Mouse (Mus musculus) ovary, adult 18-20 months (tissue): ENCODE measurements around the gene Dlx6.

Experiments used
- DNase-seq: peaks from one replicate; pipeline ENCODE4 v3.0.0; 2022; ENCODE audit warnings: low spot score, mixed read lengths

Gene Dlx6

DNA sequence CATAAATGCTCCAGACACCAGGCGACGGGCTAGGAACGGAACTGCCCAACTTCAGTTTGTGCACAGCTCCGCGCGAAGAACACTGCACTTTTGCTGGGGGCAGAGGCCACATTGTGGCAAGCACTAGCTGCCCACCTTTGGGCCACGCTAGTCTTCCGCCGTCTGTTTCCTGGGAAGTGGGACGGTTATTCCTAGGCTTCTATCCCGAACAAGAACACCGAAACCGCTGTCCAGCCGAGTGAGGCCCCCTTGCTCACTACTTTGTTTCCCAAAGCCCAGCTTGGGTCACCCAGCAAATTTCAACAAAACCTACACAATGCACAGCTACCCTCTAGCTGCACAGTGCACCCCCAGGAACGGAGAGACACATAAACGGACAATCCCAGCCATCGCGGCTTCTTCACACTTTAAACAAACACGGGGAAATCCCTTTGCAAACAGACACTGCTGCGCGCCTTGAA is 3.2 kb upstream of the Dlx6 start:
- DNase-seq = no peak

DNA sequence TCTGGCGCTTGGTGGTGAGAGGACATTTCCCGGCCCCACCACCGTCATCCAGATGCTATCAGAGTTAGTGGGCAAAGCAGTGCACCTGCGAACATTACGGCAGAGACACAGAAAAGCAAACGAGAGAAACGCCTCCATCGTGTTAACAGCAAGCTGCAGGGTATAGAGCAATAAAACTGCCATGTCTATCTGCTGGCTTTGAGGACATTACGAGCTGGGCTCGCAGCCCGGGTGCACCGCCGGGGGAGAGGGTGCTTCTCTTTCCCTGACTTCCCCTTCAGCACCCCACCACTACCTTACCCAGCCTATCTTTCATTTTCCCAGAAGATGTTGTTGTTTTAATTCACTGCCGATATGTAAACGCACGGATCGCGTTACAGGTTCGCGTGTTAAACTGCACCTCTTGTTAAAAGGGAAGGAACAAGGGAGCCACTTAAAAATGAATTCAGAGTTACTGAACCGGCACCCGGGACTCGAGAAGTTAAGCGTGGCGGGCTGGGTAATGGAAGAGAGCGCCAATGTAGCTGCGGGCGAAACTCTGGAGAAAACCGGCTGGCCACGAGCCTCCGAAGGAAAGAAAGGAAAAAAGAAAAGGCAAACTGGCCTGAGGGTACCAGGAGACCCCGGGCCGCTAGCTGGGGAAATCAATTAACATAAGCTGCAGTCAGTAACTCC is 2.6 kb upstream of the Dlx6 start:
- DNase-seq = no peak

DNA sequence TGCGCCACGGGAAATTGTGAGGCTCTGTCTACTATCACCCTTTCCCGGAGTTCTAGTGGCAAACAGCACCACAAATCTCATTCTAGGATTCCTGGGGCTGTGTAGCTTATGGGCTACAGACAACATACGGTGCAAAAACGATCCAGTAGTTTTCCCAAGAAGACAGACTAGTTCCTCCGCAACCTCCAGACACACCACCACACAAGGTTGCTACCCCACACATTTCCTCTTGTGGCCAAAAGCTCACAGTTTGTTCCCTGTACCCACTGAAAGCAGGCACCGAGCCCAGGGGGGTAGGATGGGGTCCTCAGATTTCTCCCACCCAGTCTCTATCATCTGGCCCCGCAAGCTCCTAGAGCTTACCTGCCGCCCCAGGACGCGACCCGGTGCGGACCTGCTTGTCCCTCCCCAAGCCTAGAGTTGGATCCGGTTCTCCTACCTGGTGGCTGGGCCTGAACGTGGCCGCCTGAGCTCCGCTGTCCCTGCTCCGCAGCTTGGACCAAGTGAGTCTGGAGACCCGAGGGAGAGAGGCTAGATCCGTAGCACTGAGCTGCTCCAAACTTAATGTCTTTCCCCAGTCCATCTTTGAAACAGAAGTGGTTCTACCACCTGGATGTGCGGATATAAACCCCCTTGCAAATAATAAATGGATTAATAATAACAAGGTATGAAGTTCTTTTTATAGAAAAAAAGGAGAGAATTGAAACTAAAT is 1.9 kb upstream of the Dlx6 start:
- no peak for DNase-seq

DNA sequence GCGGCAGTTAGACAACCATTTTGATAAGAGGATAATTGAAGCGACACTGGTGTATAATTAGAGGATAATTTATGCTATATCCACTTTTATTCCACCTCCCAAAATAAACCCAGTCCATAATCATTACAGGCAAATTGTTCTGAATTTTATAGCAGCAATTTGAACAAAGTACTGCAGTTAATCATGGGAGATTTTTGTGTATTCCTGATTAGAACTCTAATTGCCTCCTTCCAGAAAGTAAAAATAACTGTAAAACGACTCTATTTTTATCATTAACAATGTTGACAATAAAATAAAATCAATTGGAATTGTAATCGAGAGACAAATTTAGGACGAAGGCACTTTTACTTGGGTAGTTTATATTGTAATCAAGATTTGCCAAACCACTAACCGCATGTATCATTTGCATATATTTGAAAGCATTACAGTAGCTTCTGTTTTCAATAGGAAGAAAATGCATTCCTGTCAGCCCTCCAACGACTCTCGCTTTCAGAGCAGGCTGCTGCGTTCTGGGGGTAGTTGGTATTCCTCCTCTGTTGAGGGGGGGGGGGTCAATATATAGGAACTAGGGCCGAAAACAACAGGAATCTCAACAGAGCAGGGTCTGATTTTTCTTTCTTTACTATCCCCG is 1.2 kb upstream of the Dlx6 start:
- DNase-seq = no peak

- no peak for DNase-seq
Measured at GRCm38 (mm10) chr6:6862611-6863010, 523 bp upstream of the Dlx6 start.

DNA sequence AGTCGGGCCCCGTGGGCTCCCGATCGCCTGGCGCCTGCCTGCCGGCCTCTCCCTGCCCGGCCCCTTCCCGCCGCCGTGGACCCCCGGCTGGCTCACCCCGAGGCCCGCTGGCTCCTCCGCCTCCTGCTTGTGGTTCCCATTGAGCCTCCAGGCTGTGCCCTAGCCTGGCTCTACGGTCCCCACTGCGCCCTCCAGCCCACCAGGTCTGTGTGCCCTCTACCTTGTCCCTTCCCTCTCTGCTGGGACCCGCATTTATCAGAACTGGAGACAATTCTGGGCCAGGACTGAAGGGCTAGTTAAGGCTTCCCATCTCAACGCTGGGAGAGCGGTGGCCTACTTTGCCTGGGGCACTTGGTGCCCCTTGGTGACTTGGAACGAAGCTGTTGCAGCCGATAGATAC is 821 bp downstream of the Dlx6 start:
- no peak for DNase-seq

DNA sequence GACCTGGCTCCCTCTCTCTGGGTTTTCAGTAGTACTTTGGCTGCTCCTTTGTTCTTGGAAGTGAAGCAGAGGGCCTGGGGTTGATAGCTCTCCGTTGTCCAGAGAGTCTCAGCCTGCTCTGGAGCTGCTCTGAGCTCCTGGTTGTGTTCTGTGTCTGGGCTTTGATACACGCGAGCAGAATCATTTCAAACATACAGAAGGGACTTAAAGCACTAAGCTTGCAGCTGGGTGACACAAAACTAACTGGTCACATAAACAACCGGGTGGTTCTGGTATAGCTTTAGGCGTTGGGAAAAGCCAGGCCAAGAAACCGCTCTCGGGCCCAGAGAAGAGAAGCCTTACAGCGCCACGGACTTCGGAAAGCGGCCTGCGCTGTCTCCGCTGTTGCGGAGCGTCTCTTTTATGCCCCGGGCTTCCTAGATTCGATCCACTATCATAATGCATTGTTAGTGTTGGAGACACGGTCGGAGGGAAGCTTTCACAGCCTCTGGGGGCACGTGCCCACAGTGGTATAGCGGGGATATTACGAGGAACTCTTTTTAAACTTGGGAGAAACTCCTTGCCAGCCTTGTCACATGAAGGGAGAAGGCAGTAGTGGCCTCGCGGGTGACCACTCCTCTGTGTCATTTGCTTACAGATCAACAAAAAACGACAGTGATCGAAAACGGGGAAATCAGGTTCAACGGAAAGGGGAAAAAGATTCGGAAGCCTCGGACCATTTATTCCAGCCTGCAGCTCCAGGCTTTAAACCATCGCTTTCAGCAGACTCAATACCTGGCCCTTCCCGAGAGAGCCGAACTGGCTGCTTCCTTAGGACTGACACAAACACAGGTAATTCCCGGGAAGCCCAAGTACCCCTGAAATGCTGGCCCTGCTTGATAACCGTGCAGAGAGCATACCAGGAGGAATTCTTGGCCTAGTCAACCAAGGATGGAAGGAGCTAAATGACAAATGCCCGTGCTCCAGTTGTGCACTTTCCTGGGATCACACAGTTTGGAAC is 1.6 kb downstream of the Dlx6 start:
- no peak for DNase-seq

GRCm38 (mm10) chr6:6867031-6867430 is 3.9 kb downstream of the Dlx6 start:
- no peak for DNase-seq

DNA sequence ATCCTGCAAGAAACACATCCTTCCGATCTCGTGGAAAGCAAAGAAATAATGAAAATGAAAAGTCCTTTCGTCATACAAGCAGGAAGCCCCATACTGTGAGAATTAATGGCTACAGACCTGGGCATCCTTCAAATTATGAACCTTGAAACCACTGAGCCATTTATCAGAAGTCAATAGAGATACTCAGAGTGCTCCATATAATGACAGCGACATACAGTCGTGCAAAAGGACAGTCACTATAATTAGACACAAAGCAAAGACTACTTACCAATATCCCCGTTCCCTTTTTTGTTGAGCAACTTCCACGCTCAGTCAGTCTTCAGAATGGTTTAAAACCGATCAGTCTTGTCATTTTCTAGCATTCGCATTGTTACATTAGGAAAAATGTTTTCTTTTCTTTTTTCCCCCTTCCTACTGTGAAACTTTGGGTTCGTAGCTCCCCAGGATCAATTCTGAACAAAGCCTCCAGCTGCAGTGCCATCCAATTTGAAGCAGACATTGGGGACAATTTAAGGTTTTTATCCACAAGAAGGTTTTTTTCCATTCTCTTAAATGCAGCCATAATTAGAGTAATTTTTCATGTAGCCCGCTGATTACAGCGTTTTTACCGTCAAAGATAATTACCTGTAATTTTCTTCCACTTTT is 6.0 kb downstream of the Dlx6 start:
- no peak for DNase-seq

GRCm38 (mm10) chr6:6869961-6870800 is 7.0 kb downstream of the Dlx6 start:
- DNase-seq = no peak

- DNase-seq = no peak
Measured at GRCm38 (mm10) chr6:6870876-6871420, 7.8 kb downstream of the Dlx6 start.

DNA sequence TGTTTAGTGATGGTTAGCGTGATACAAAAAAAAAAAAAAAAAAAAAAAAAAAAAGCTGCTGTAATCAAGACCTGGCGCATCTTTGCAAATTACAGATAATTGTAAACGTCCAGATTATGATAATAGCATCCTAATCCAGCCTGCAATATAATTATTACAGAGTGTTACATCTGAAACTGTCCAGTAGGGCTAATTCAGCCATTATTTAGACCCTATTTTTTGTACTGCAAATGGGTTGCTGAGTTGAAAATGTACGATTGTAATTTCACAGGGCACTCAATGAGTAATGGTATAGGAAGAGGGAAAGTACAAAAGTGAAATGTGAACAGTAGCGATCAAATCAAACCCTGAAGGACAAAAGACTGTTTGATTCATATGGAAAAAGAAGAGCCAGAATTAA is 8.6 kb downstream of the Dlx6 start:
- no peak for DNase-seq

DNA sequence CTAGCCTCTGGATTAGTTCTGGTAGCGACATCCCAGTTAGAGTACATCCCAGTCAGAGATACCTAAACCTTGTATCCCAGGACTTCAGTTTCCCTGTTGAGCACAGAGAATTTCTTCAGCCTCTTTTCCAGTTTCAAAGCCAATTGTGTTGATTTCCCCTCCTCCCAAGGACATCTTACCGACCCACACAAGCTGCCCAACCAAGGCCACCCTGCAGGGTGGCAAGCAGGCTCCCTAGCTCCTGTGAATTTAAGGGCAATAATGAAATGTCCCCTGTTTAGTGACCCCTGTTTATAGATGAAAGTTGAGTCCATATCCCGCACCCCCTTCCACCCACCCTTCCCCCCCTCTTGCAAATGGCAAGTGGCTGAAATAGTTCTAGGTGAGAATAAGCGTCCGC is 9.7 kb downstream of the Dlx6 start:
- DNase-seq = no peak

DNA sequence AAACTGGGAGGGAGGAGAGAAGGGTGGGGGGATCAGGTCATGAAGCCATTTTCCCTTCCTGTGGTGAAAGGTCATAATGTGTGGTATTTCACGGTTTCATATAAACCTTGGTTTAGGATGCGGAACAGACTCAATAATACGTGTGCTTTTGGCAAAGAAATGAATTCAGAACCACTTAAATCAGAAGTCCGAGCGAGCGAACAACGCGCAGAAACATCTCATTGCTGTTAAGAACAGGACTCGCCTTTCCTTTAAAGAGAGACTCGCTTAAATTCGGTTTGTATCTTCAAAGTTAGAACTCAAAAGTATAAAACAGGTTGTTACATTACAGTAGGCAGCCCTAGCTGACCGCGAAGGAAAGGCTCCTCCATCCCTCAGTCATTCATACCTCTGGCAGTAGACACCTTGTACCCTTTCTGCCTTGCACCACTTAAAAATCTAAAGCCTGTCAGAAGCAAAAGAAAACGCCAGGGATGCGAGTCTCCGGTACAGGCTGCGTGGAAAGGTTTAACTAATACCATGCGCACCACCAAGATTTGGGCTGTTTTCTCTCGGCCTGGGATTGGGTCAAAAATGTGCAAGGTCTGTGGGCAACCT is 10.4 kb downstream of the Dlx6 start:
- no peak for DNase-seq

- no peak for DNase-seq
Measured at GRCm38 (mm10) chr6:6874073-6874771, 11.1 kb downstream of the Dlx6 start.

GRCm38 (mm10) chr6:6875136-6875535 is 12.0 kb downstream of the Dlx6 start:
- no peak for DNase-seq

DNA sequence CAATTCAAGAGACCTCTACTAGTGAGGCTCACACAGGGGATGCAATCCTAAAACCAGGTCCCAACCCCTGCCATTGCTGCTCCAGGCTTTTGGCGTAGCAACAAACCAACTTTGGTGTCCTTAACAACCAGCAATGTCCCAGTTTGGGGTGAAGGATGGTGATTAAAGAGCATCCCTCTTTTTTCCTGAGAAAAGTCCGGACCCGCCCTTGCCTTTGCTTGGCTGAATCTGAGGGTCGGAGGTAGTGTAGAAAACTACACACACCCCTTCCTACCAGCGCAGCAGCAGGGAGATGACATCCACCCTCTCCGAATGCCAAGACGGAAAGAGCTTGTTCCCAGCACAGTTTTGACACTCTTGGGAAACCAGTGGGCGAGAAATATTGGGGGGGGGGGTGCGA is 12.5 kb downstream of the Dlx6 start:
- no peak for DNase-seq

DNA sequence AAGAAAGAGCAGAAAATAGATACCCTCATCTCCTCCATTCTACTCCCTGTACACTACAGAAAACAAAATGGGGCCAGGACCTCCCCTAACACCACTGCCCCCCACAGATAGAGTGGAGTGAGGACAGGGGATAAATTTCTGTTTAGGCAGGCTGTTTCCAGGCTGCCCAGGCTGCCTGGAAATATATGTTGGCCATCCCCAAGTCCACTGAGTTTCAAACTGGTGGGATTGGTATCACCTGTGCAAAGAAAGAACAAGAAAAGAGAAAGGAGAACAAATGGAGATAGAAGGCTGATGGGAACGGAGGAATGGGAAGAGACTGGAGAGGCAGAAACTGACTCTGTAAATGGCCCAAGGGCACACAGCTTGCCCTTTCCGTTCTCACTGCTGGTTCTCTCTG is 13.1 kb downstream of the Dlx6 start:
- no peak for DNase-seq

DNA sequence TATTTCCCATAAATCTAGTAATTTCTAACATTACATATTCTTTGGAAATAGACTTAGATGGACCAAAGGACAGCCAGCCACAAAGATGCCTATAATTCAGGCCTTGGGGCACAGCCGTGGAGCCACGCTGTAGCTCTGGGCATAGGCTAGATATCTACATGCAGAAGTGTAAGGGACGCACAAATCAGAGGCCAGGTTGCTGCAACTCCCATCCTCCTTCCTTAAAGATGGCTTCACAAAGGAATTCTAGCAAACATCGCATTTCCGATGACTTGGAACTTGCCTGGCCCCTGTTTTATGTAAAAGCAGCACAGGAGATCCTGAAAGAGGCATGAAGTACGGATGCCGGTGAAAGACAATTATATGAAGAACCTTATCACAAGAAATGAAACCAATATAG is 13.6 kb downstream of the Dlx6 start:
- DNase-seq = no peak
